Mouse (Mus musculus) C2C12 (cell line): ENCODE results near the gene Ush2a.

ENCODE experiments used
- CTCF ChIP-seq: IDR thresholded peaks from one replicate; pipeline ENCODE4 v1.5.1; 2011; ENCODE audit not compliant: control insufficient read depth, insufficient read depth, insufficient read length
- MAX ChIP-seq: IDR thresholded peaks from one replicate; pipeline ENCODE4 v1.6.1; 2011; ENCODE audit warnings: mild to moderate bottlenecking, control low read depth
- USF1 ChIP-seq: IDR thresholded peaks from one replicate; pipeline ENCODE4 v1.6.1; 2011; ENCODE audit warnings: low read depth, mild to moderate bottlenecking, control low read depth, moderate library complexity

GRCm38 (mm10) chr1:188537021-188537420 lies 275.2 kb downstream of the Ush2a start:
- TF ChIP-seq CTCF (no peak), USF1 (no peak), MAX (no peak)
